Mouse (Mus musculus) hindbrain, embryonic 12.5 days (tissue): ENCODE data around the gene Cnfn. TPM values are rescaled to one million over a fixed set of nuclear protein-coding genes. Genes with fewer than 3 reads are reported as not detected.
A peak's percentile ranks its signal among the peaks of the same experiment; 100 is the strongest.

Source experiments
- ATAC-seq: fragments of 200-750 bp; cut with Nextera tagmentation; 2 replicates; pipeline ENCODE4 v1.8.0; 2017; ENCODE audit warnings: moderate TSS enrichment; ENCODE audit not compliant: low FRiP score
- H3K27ac ChIP-seq: fragments of 300-500 bp; sonication (generic); 2 replicates; pipeline ENCODE4 v1.5.1; 2016; ENCODE audit warnings: mild to moderate bottlenecking
- H3K27me3 ChIP-seq: fragments of 300-500 bp; sonication (generic); 2 replicates; pipeline ENCODE4 v1.6.1; 2016; ENCODE audit warnings: mild to moderate bottlenecking
- H3K36me3 ChIP-seq: fragments of 300-500 bp; sonication (generic); 2 replicates; pipeline ENCODE4 v1.6.1; 2016; ENCODE audit warnings: mild to moderate bottlenecking
- H3K4me1 ChIP-seq: fragments of 300-500 bp; sonication (generic); 2 replicates; pipeline ENCODE4 v1.6.1; 2016
- H3K4me2 ChIP-seq: fragments of 300-500 bp; sonication (generic); replicated peaks from 2 replicates; pipeline ENCODE4 v1.6.1; 2016; ENCODE audit warnings: mild to moderate bottlenecking
- H3K4me3 ChIP-seq: fragments of 300-500 bp; sonication (generic); 2 replicates; pipeline ENCODE4 v1.5.1; 2016; ENCODE audit warnings: mild to moderate bottlenecking
- H3K9ac ChIP-seq: fragments of 300-500 bp; sonication (generic); 2 replicates; pipeline ENCODE4 v1.6.1; 2016; ENCODE audit warnings: mild to moderate bottlenecking, moderate library complexity
- H3K9me3 ChIP-seq: fragments of 300-500 bp; sonication (generic); replicated peaks from 2 replicates; pipeline ENCODE4 v1.6.1; 2016; ENCODE audit warnings: mild to moderate bottlenecking
- WGBS: fragments of 180-500 bp; shearing (Covaris S2); methylation state at CpG from one replicate; pipeline ENCODE4 v1.1.7; 2016; 5-methylcytosine and 5-hydroxymethylcytosine counted together
- polyA plus RNA-seq: library from polyadenylated mRNA; unstranded; fragments of >200 nt; fragmentation: Nextera tagmentation; extraction: Ambion mirVana; gene quantifications from 2 replicates; pipeline ENCODE4 v1.2.1, GENCODE M21; 2016

Cnfn gene
- polyA plus RNA-seq, 1 experiment from 2014 or later = not detected

- no peak overlapping the region for H3K4me2 ChIP-seq
- no peak overlapping the region for H3K27ac ChIP-seq
- H3K9me3 ChIP-seq = no peaks in the 10 kb centered on the region
- peaks cover 12% of the 10 kb centered on the region for H3K4me1 ChIP-seq
- peak overlapping the region; percentile 32 for H3K9ac ChIP-seq
- H3K27me3 ChIP-seq = peaks cover 3% of the 10 kb centered on the region; the same call in 1 of the 2 replicates
- no peak for ATAC-seq
- peaks cover 54% of the 10 kb centered on the region for H3K36me3 ChIP-seq
- WGBS = 90% methylated on average over 12 of the region's 12 CpGs
- H3K4me3 ChIP-seq = no peak overlapping the region
Observed at GRCm38 (mm10) chr7:25385850-25386555, 16.5 kb upstream of the Cnfn start.

GRCm38 (mm10) chr7:25385259-25385658, 15.7 kb upstream of the Cnfn start:
- H3K4me2 ChIP-seq = no peak overlapping the region
- no peak for ATAC-seq
- no peak overlapping the region for H3K27ac ChIP-seq
- peaks cover 7% of the 10 kb centered on the region; the same call in 1 of the 2 replicates for H3K4me1 ChIP-seq
- 91% methylated on average over 12 of the region's 12 CpGs for WGBS
- H3K27me3 ChIP-seq = peaks cover 11% of the 10 kb centered on the region
- peaks cover 54% of the 10 kb centered on the region for H3K36me3 ChIP-seq
- no peak overlapping the region for H3K4me3 ChIP-seq
- H3K9me3 ChIP-seq = no peaks in the 10 kb centered on the region
- H3K9ac ChIP-seq = no peak overlapping the region

- Histone ChIP-seq H3K4me2 (no peak overlapping the region), H3K9me3 (no peaks in the 10 kb centered on the region), H3K9ac (no peak overlapping the region), H3K27me3 (peaks cover 13% of the 10 kb centered on the region), H3K36me3 (peaks cover 54% of the 10 kb centered on the region), H3K4me1 (peaks cover 6% of the 10 kb centered on the region), H3K27ac (no peak overlapping the region), H3K4me3 (no peak overlapping the region)
- ATAC-seq = no peak
- WGBS = 91% methylated on average over 9 of the region's 9 CpGs
Observed at GRCm38 (mm10) chr7:25384818-25385217, 15.3 kb upstream of the Cnfn start.

GRCm38 (mm10) chr7:25384318-25384717, 14.8 kb upstream of the Cnfn start:
- H3K4me2 ChIP-seq = no peak overlapping the region
- ATAC-seq = no peak
- no peak overlapping the region for H3K4me3 ChIP-seq
- H3K9ac ChIP-seq = no peak overlapping the region
- H3K9me3 ChIP-seq = no peaks in the 10 kb centered on the region
- H3K27ac ChIP-seq = no peak overlapping the region
- peaks cover 54% of the 10 kb centered on the region for H3K36me3 ChIP-seq
- 87% methylated on average over 13 of the region's 13 CpGs for WGBS
- H3K4me1 ChIP-seq = peaks cover 9% of the 10 kb centered on the region
- peaks cover 13% of the 10 kb centered on the region for H3K27me3 ChIP-seq

GRCm38 (mm10) chr7:25383891-25384290, 14.4 kb upstream of the Cnfn start:
- no peak for ATAC-seq
- H3K4me1 ChIP-seq = peaks cover 13% of the 10 kb centered on the region
- no peak overlapping the region for H3K4me2 ChIP-seq
- H3K36me3 ChIP-seq = peaks cover 54% of the 10 kb centered on the region
- no peaks in the 10 kb centered on the region for H3K9me3 ChIP-seq
- 78% methylated on average over 4 of the region's 4 CpGs for WGBS
- H3K9ac ChIP-seq = no peak overlapping the region
- H3K27ac ChIP-seq = no peak overlapping the region
- H3K27me3 ChIP-seq = peaks cover 13% of the 10 kb centered on the region
- H3K4me3 ChIP-seq = no peak overlapping the region

GRCm38 (mm10) chr7:25383385-25383784, 13.9 kb upstream of the Cnfn start:
- WGBS = 91% methylated on average over 7 of the region's 7 CpGs
- Histone ChIP-seq H3K27ac (no peak overlapping the region), H3K4me2 (no peak overlapping the region), H3K27me3 (peaks cover 13% of the 10 kb centered on the region), H3K9me3 (no peaks in the 10 kb centered on the region), H3K4me1 (peaks cover 14% of the 10 kb centered on the region), H3K36me3 (peaks cover 54% of the 10 kb centered on the region), H3K9ac (no peak overlapping the region), H3K4me3 (no peak overlapping the region)
- no peak for ATAC-seq

GRCm38 (mm10) chr7:25382541-25382940, 13.0 kb upstream of the Cnfn start:
- peaks cover 14% of the 10 kb centered on the region for H3K27me3 ChIP-seq
- no peak for ATAC-seq
- no peaks in the 10 kb centered on the region for H3K9me3 ChIP-seq
- H3K4me2 ChIP-seq = no peak overlapping the region
- H3K9ac ChIP-seq = no peak overlapping the region
- no peak overlapping the region for H3K4me3 ChIP-seq
- peaks cover 46% of the 10 kb centered on the region for H3K36me3 ChIP-seq
- H3K27ac ChIP-seq = no peak overlapping the region
- H3K4me1 ChIP-seq = peaks cover 14% of the 10 kb centered on the region

GRCm38 (mm10) chr7:25381284-25381680, 11.8 kb upstream of the Cnfn start:
- H3K4me3 ChIP-seq = no peak overlapping the region
- H3K27me3 ChIP-seq = peaks cover 16% of the 10 kb centered on the region
- 32% methylated on average over 3 of the region's 3 CpGs for WGBS
- H3K9me3 ChIP-seq = no peaks in the 10 kb centered on the region
- no peak overlapping the region for H3K27ac ChIP-seq
- H3K36me3 ChIP-seq = peaks cover 37% of the 10 kb centered on the region
- ATAC-seq = no peak
- H3K4me1 ChIP-seq = peaks cover 20% of the 10 kb centered on the region
- no peak overlapping the region for H3K4me2 ChIP-seq
- no peak overlapping the region for H3K9ac ChIP-seq

GRCm38 (mm10) chr7:25380392-25381283, 11.1 kb upstream of the Cnfn start:
- H3K36me3 ChIP-seq = peaks cover 31% of the 10 kb centered on the region
- H3K4me3 ChIP-seq = peak overlapping the region; percentile 32
- H3K4me1 ChIP-seq = peaks cover 20% of the 10 kb centered on the region
- 61% methylated on average over 18 of the region's 18 CpGs for WGBS
- peak overlapping the region; percentile 70 for H3K4me2 ChIP-seq
- 0 out of 2 replicates have a peak overlapping the region, but pooled peaks have one; percentile 64 for H3K9ac ChIP-seq
- no peak; the same call in 1 of the 2 replicates for ATAC-seq
- no peaks in the 10 kb centered on the region for H3K9me3 ChIP-seq
- no peak overlapping the region for H3K27ac ChIP-seq
- H3K27me3 ChIP-seq = peaks cover 16% of the 10 kb centered on the region

- peaks cover 16% of the 10 kb centered on the region for H3K27me3 ChIP-seq
- no peaks in the 10 kb centered on the region for H3K9me3 ChIP-seq
- peak; percentile 46 for ATAC-seq
- H3K4me3 ChIP-seq = peak overlapping the region; percentile 32
- peaks cover 23% of the 10 kb centered on the region for H3K36me3 ChIP-seq
- H3K4me2 ChIP-seq = peak overlapping the region; percentile 70
- H3K9ac ChIP-seq = peak overlapping the region; percentile 64
- H3K4me1 ChIP-seq = peaks cover 20% of the 10 kb centered on the region
- under 1% methylated on average over 42 of the region's 42 CpGs for WGBS
- H3K27ac ChIP-seq = no peak overlapping the region
Observed at GRCm38 (mm10) chr7:25379551-25380351, 10.2 kb upstream of the Cnfn start.

- no peaks in the 10 kb centered on the region for H3K9me3 ChIP-seq
- H3K27ac ChIP-seq = no peak overlapping the region
- H3K4me1 ChIP-seq = peaks cover 20% of the 10 kb centered on the region
- no peak overlapping the region for H3K4me2 ChIP-seq
- peaks cover 9% of the 10 kb centered on the region for H3K36me3 ChIP-seq
- WGBS = 84% methylated on average over 13 of the region's 13 CpGs
- H3K4me3 ChIP-seq = no peak overlapping the region
- ATAC-seq = no peak
- H3K9ac ChIP-seq = no peak overlapping the region
- H3K27me3 ChIP-seq = peaks cover 16% of the 10 kb centered on the region
Observed at GRCm38 (mm10) chr7:25378181-25379100, 8.9 kb upstream of the Cnfn start.
